Mouse (Mus musculus): ENCODE measurements around the gene Tpm4.

Tpm4 gene

DNA sequence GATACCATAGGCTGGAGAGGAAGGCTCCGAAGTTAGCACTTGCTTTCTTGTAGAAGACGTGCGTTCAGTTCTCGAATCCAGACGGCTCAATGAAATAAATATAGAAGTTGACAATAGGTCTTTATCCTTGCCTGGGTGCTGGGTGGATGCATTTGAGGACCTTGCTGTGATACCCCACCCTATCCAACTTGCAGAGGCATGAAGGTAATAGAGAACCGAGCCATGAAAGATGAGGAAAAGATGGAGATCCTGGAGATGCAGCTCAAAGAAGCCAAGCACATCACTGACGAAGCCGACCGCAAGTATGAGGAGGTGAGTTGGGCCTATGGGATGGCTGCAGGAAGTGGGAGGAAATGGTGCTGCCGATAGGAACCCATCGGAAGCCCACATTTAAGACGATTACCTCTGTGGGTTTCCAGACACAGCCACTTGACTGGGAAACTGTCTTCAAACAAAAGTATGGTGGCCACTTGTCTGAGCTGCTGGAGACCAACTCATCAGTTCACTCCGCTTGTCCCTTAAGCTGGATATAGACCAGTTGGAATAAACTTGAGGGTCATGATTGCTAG is 8.6 kb downstream of the Tpm4 start:
- DNase-seq (ENCODE audit: low spot score), result no peak

DNA sequence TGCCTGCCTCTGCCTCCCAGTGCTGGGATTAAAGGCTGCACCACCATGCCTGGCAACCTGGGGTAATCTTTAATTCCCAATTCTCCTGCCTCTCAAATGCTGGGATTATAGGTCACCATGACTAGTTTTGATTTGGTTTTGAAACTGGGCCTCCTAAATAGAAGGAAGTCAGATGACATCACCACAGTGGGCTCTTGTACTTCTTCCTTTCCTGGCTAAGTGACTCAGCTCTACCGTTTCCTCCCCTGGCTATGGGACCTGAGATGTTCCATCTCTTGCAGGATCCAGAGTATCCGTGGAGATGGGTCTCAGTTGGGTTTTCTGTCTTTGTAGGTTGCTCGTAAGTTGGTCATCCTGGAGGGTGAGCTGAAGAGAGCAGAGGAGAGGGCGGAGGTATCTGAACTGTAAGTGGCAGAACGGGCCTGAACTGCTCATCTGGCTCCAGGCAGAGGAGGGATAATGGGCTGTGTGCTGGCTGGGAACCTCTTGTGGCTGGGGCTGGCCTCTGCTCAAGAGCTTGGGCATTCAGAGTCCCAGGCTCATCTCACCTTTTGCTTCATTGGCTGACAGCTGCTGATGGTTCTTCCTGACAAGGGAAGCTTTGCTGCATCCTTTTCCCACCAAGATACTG is 9.7 kb downstream of the Tpm4 start:
- DNase-seq (ENCODE audit: low spot score), result no peak

DNA sequence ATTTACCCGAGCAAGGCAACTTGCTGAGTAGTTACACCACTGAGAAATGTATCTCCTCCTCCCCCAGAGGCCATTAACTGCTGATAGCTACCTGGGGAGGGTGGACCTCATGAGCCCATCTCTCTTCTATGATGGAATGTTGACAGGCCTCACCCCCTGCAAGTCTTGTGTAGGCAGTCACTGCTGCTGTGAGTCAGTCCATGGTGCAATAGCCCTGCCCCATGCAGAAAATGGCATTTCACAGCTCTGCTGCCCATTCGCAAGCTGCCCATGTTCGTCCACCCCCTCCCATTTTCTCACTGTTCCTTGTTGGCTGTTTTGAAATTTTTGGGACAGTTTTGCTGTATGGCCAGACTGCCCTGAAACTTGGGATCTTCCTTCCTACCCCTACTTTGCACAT is 10.7 kb downstream of the Tpm4 start:
- DNase-seq (ENCODE audit: low spot score), result no peak

DNA sequence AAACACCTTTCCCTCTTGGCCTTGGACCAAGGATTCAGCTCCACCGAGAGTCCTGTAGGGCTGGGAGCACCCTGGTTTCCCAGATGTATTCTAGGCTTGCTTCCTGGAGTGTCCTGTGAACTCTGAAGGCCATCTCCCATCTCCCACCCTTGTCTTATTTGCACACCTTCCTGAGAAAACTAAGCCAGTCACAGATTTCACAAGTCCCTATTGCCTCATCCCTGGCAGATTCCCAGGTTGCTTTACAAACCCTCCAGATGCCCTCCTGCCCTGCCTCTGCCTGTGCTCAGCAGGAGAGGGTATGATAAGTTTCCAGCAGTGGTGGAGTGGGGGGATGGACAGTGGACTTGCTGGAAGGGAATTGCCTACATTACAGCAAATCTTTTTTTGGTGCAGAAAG is 11.3 kb downstream of the Tpm4 start:
- DNase-seq (ENCODE audit: low spot score), result no peak

DNA sequence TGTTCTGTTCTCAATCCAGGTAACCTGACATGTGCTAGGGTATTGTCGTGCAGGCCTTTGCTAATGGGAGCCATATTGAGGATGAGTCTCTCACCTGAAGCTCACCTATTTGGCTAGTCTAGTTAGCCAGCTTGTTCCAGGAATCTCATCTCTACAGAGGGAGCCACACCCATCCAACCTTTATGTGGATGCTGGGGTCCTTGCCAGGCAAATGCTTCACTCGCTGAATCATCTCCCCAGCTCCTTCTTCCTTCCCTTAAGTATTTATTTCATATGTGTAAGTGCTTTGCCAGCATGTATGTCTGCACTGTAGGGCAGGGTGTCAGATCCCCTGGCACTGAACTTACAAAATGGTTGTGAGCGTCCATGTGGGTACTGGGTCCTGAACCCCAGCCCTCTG is 11.8 kb downstream of the Tpm4 start:
- no peak for DNase-seq (ENCODE audit: low spot score)

DNA sequence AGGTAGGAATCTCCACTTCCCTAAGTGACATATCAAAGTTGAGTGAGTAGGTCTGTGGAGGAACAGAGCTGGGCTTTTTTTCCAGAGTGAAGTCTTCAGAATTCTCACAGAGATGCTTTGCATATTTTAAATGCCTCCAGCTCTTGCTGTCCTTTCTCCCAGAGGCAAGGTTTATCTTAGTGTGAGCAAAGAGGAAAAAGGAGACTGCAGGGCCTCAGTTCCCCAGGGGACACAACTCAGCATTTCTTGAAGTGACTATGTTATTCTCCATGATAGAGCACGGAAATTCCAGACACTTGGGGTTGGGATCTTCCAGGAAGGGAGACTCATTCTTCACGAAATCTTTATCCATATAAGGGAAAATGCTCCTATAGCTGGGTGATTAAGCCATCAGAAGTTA is 12.5 kb downstream of the Tpm4 start:
- no peak for DNase-seq (ENCODE audit: low spot score)

DNA sequence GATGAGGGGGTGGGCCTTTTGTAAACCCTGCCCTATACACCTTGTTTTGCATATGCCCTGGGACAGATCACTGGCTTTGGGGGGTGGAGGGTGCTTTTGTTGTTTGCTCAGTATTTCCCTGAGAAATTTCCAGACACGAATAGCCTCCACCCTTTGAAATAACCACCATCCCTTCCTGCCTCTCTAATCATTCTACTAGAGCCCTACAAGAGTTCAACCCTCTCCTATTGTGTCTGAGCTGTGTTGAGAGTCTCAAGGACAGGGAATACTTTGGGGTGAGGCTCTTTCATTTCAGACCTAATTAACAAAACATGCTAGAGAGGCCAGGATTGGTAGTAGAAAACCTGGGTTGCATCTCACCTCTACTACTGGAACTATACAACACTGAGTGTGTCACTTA is 14.3 kb downstream of the Tpm4 start:
- DNase-seq (ENCODE audit: low spot score), result no peak

DNA sequence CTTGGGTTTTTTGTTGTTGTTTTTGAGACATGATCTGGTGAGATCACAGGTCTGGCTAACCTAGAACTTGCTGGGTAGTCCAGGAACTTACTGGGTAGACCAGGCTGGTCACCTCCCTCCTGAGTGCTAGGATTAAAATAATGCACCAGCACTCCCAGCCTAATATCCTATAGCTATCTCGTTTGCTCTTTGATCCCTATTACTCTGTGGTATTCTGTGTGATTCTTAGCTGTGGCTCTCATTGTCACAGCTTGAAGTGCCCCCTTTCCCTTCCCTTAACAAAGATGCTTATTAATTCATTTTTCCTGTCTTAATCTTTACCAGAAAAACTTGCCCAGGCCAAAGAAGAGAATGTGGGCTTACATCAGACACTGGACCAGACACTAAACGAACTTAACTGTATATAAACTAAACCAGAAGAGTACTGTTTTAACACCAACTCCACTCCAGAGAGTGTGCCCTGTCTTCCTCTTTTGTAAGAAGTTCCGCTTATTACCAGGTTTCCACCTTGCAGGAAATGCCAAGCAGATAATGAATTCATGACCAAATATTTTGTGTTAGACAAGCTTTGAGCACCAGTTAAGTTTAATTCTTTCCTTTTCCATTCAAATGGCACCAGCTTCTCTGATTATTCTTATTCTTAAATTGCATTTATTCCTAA is 16.8 kb downstream of the Tpm4 start:
- DNase-seq (ENCODE audit: low spot score), result no peak

DNA sequence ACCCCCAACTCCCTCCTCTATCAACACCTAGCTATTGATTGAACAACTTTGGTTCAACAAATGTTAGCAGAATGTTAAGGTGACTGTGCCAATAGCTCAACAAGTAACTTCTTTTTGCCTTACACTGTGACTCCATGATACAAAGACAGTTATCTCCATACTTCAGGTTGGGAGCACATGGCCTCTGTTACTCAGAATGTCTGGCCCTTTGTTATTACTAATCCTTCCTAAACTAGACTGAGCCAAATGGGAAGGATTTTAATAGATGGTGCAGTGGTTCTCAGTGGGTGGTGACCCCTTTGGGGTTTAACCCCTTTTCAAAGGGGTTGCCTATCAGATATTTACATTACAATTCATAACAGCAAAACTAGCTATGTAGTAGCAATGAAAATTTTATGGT is 18.6 kb downstream of the Tpm4 start:
- DNase-seq (ENCODE audit: low spot score), result no peak

DNA sequence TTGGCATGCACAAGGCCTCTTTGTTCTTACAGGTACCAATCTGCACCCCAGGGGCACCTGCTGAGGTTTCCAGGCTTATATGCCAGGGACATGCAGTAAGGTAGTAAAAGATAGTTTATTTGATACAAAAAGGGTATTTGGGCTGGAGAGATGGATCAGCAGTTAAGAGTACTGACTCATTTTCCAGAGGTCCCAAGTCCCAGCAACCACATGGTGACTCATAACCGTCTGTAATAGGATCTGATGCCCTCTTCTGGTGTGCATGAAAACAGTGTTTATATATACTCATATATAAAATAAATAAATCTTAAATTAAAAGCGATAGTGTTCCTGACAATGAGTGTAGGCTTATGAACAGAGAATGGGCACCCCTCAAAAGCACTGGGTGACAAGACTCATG is 23.3 kb downstream of the Tpm4 start:
- no peak for DNase-seq (ENCODE audit: low spot score)

DNA sequence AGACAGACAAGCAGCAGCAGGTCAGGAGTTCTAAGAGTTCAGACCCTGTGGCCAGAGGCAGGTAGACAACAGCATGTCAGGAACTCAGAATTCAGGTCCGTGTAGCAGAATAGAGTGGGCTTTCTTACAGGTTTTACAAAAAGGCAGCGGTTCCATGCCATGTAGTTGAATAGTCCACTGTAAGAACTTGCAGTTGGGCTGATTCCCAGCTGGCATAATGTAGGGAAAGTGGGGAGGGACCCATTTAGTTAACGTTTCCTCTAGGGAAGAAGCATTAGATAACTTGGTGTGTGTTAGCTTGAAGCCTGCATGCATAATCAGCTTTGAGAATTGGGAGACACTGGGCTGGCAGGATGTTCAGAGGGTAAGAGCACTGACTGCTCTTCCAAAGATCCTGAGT is 24.0 kb downstream of the Tpm4 start:
- no peak for DNase-seq (ENCODE audit: low spot score)

DNA sequence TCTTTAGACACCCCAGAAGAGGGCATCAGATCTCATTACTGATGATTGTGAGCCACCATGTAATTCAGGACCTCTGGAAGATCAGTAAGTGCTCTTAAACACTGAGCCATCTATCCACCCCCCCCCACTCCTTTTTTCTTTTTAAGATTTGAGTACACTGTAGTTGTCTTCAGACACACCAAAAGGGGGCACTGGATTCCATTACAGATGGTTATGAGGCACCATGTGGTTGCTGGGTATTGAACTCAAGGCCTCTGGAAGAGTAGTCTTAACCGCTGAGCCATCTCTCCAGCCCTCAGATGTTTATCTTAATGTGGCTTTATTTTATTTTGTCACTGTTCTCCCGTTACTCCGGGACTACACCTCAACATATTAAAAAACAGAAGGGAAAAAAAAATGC is 25.2 kb downstream of the Tpm4 start:
- peak; percentile 34 for DNase-seq (ENCODE audit: low spot score)

DNA sequence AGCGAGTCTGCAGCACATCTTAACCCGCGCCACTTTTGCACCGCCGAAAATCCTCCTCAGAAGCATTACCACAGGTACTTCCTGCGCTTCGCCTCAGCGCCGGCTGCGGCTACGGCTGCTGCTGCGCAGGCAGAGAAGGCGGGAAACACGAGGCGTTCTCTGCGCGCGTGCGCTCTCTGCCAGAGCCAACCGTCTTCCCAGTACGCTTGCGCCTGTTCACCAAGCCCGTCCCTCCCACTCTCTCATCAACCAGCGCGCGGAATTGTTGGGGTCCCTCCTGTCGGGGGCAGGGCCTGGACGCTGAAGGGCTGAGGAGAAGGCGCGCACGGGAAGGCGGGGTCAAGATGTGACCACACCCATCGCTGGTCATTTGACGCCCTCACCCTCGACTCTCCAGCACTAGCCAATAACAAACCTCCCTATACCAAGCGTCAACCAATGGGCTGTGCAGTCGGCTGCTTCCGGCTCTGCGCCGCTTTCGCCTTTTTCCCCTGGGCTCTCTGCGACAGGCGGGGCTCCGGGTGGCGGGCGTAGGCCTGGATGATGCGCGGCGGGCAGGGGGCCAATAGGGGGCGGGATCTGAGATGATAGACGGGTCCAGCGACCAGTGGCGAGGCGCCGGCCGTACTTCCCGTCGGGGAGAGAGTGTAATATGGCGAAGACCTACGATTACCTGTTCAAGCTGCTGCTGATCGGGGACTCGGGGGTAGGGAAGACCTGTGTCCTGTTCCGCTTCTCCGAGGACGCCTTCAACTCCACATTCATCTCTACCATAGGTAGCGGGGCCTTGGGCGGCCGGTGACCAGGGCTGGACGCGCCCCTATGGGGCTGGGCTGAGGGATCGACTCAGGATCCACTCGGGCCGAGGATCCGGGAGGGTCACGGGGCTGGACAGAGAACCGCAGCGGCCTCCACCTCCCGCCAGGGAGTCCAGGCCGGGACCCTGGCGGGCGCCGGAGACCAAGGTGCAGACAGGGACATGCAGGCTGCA is 26.2 kb downstream of the Tpm4 start, which contains the start of gene Rab8a:
TSS of gene Rab8a (plus strand) at position 494 of the 991 bp plus-strand sequence.
- peak; percentile 100 for DNase-seq (ENCODE audit: low spot score)

DNA sequence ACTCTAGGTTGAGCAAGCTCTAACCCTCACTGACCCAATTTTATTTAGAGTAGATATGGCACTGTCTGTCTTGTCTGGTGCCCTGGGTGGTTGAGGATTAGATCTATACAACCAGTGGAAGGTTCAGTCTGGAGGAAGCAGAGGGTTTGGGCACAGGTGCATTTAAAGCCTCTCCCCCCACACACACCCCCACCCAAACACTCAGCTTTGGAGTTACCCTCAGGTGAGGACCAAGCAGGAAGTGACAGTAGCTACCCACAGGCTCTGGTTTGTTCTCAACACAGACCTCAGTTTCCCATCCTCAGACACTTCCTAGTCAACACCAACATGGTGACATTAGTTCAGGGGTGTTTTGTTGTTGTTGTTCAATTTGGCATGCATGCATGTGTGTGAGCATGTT is 28.0 kb downstream of the Tpm4 start:
- peak; percentile 55 for DNase-seq (ENCODE audit: low spot score)

DNA sequence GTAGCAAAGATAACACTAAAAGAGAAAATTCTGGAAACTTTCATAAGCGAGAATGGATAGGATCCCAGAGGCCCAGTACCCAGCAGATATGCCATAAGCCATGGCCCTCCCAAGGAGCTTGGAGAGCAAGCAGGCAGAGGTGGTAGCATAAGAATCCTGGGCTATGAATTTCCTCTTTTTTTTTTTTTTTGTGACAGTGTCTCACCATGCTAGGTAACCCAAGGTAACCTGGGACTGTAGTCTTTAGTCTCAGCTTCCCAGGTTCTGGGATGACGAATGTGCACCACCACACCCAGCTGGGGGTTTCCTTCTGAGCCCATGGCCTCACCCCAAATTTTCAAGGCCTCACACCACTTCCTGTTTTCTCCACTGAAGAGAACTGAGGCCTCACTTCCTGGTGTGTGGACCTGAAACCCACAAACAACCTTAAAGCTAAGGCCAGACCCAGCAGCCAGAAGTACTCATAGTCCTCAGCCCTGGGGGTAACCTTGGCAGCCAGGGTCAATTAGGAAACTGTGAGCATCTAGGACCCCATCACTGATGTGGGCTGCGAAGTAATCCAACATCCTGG is 34.4 kb downstream of the Tpm4 start:
- peak; percentile 94 for DNase-seq (ENCODE audit: low spot score)

DNA sequence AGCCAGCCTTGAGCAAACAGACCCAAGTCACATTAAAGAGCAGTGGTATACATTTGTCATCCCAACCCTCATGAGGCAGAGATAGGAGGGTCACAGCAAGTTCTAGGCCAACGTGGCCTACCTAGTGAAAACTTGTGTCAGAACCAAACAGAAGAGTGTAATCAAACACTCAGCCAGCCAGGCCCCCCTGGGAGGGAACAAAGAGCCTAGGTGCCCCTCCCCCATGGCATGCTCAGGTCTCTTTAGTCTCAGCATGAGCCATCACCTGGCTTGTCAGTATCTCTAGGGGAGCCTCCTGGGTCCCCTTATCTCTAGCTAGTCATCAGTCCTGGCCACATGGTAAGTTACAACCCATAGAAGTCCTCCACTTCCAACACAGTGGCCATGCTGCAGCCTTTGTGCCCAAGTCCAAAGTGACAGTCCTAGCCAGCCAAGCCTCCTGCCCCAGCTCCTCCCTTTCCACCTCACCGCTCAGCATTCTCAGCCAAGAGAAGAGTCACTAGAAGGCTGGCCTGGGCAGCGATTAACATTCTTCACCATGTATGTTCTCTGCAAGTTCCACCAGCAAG is 35.0 kb downstream of the Tpm4 start:
- peak; percentile 68 for DNase-seq (ENCODE audit: low spot score)

DNA sequence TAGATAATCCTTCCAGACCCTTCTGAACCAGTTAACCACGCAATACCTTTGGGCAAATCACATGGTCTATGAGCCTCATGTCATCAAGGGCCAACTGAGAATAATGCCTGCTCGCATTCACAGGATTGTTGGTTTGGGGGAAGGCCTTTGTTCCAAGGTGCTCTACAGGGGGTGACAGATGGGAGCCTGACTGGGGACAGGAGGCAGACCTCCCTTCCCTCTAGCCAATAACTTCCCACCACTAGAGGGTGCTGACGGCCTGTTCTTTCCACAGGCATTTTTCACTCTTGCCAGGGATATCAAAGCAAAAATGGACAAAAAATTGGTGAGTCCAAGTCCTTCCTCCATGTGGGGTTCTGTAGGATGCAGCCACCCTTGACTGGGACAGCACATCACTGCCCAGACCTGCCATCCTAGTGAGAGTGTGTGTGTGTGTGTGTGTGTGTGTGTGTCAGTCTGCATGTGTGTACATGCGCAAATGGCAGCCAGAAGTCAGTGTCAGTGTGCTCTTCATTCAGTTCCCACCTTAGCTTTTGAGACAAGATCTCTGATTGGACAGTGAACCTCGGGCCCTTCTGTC is 42.7 kb downstream of the Tpm4 start:
- peak; percentile 70 for DNase-seq (ENCODE audit: low spot score)

DNA sequence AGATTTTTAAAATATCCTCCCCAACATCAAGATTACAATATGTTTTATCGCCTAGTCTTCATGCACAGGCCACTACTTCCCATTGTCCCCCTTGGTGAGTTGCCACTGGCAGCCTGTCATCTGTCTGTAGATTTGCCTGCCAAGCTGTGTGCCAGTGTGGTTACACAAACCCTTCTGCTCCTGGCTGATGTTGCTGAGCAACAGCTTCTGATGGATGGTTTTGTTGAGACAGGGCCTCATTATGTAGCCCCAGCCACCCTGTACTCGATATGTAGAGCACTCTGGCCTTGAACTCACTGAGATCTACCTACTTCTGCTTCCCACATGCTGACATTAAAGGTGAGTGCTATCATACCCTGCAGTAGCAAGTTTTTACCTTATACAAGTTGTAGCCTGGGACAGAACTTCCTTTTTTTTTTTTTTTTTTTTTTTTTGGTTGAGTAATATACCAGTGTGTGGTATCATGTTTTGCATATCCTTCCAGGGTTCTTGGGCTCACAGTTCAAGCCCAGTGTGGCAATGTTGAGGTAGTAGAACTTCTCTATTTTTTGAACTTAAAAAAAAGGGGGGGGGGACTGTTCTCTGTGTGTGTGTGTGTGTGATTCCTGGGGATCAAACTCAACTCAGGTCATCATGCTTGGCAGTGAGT is 48.9 kb downstream of the Tpm4 start:
- no peak for DNase-seq (ENCODE audit: low spot score)

DNA sequence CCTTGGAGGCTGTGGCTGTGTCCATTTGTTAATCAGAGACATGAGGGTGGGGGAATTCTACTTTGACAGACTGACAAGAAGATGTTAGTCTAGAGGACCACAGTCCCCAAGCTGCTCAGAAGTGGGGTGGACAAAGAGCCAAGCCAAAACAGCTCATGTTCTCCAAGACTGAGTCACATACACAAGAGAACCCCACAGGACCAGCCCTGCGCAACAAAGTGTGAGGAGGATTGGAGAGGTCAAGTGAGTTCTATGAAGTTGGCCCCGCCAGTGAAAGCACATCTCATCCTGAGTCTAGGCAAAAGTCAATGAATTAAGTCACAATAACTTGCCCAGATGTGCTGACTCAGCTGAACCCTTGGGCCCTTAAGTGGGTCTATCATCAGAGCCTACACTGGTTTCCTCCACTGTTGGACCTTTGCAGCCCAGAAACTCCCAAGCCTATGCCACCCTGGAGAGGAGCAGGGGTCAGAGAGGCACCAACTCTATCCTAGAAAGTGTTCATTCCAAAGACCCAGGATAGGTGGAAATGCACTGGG is 53.1 kb downstream of the Tpm4 start:
- DNase-seq (ENCODE audit: low spot score), result no peak

DNA sequence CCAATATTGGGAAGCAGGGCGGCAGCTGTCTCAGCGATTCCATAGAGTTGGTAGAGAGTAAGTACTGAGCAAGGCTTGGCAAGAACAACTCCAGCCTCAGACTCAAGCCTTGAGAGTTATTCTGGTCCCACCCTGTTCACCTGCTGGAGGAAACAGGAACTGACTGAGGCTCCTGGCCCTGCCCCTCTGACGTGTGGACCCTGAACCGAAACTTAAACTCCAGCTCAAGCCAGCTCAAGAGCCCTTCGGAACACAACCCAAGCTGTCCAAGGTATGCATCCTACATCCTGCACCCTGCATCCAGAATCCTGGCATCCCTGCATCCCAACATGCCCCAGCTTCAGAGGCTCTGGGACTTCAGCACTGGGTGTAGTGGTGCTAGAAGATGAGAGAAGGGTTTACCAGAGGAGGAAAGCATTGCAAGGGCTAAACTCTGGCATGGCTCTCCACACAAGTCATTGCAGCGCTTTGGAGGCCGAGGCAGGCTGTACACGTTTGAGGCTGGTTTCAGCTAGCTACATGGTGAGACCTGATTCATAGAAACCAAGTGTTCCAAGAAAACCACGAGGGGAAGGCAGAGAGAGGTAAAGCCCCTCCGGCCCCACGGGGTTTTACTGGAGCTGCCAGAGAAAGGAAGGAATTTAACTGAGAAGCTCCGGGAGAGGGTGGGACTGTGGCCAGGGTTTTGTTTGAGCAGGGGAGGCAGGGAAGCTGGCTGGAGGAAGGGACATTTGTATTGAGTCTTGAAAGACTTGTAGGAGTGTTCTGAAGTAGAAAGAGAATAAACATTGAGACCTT is 54.8 kb downstream of the Tpm4 start, which contains the start of gene Hsh2d:
TSS of gene Hsh2d (plus strand) at position 222 of the 798 bp plus-strand sequence.
- peak; percentile 83 for DNase-seq (ENCODE audit: low spot score)

Data from T-cell, adult 2 months (primary cell).